Mouse (Mus musculus) heart, adult 2 months (tissue): ENCODE measurements around the gene Sh3bp1. TPM values are rescaled to one million over a fixed set of nuclear protein-coding genes. Genes with fewer than 3 reads are reported as not detected.

Experiments
- DNase-seq, 2 experiments: peaks; one replicate each; pipeline ENCODE4 v3.0.0; 2021
- H3K27ac ChIP-seq: fragments of 200-600 bp; 2 replicates; pipeline ENCODE4 v1.8.1; 2022
- H3K27me3 ChIP-seq: fragments of 200-500 bp; 2 replicates; pipeline ENCODE4 v1.6.1; 2012; ENCODE audit warnings: mild to moderate bottlenecking, low read length, inconsistent platforms, mixed read lengths; ENCODE audit not compliant: control insufficient read depth, insufficient read depth
- H3K36me3 ChIP-seq: fragments of 200-500 bp; 2 replicates; pipeline ENCODE4 v1.6.1; 2012; ENCODE audit warnings: low read length, inconsistent platforms; ENCODE audit not compliant: control insufficient read depth, insufficient read depth
- H3K4me1 ChIP-seq: fragments of 200-500 bp; 2 replicates; pipeline ENCODE4 v1.6.1; 2011; ENCODE audit warnings: low read length; ENCODE audit not compliant: control insufficient read depth, insufficient read depth
- H3K4me3 ChIP-seq: fragments of 200-600 bp; 2 replicates; pipeline ENCODE4 v1.8.1; 2022
- H3K79me2 ChIP-seq: fragments of 200-500 bp; replicated peaks from 2 replicates; pipeline ENCODE4 v1.6.1; 2012; ENCODE audit warnings: mild to moderate bottlenecking, inconsistent platforms, low read length, moderate library complexity, mixed read lengths; ENCODE audit not compliant: control insufficient read depth, insufficient read depth
- H3K9ac ChIP-seq: fragments of 200-500 bp; 2 replicates; pipeline ENCODE4 v1.6.1; 2012; ENCODE audit warnings: low read depth, mild to moderate bottlenecking, control low read depth, inconsistent platforms, low read length, mixed read lengths
- CTCF ChIP-seq: fragments of 200-600 bp; IDR thresholded peaks from 2 replicates; pipeline ENCODE4 v1.8.1; 2022; ENCODE audit warnings: antibody characterized with exemption, mild to moderate bottlenecking, moderate library complexity
- EP300 ChIP-seq: fragments of 200-500 bp; IDR thresholded peaks from 2 replicates; pipeline ENCODE4 v1.6.1; 2011; ENCODE audit warnings: low read depth, low read length, control low read depth; ENCODE audit not compliant: insufficient read depth
- POLR2A ChIP-seq: fragments of 200-500 bp; IDR thresholded peaks from 2 replicates; pipeline ENCODE4 v1.6.1; 2011; ENCODE audit warnings: mild to moderate bottlenecking, low read depth, low read length, control low read depth; ENCODE audit not compliant: insufficient read depth
- WGBS: fragments of 180-500 bp; shearing (Covaris S2); methylation state at CpG from one replicate; pipeline ENCODE4 v1.1.7; 2018; 5-methylcytosine and 5-hydroxymethylcytosine counted together
- intact Hi-C: fragments of 180-260 bp; cut with DNase I; formaldehyde crosslinking; loops from one replicate; pipeline ENCODE4 v1.15.1; 2025
- polyA plus RNA-seq: library from polyadenylated mRNA; depleted of rRNA; stranded (reverse); fragments of >200 nt; gene quantifications from 2 replicates; pipeline ENCODE4 v1.2.3, GENCODE M21; 2012
- total RNA-seq, 2 experiments: library from RNA; stranded (reverse); gene quantifications; 2 replicates each; pipeline ENCODE4 v1.2.3; 2021

Sh3bp1 gene
- total and polyA plus RNA-seq, 3 experiments, result 2.6 to 19.2 (median 3.3) TPM

- H3K27ac ChIP-seq, result no peak overlapping the region
- H3K9ac ChIP-seq, result no peak overlapping the region
- H3K36me3 ChIP-seq, result no peaks in the 10 kb centered on the region
- no peak for DNase-seq
- H3K4me1 ChIP-seq, result peaks cover 2% of the 10 kb centered on the region
- H3K79me2 ChIP-seq, result no peaks in the 10 kb centered on the region
- intact Hi-C loops, result no loop called here
- H3K4me3 ChIP-seq, result no peak overlapping the region
- WGBS, result 88% methylated on average over 7 of the region's 7 CpGs
- TF ChIP-seq POLR2A (no peak), CTCF (no peak), EP300 (no peak)
- no peaks in the 10 kb centered on the region for H3K27me3 ChIP-seq
These were observed 8.8 kb downstream of the Sh3bp1 start for GRCm38 (mm10) chr15:78908399-78908798.

GRCm38 (mm10) chr15:78908982-78909381 is 9.4 kb downstream of the Sh3bp1 start:
- WGBS, result 57% methylated on average over 8 of the region's 8 CpGs

GRCm38 (mm10) chr15:78912040-78912439 is 12.5 kb downstream of the Sh3bp1 start:
- intact Hi-C loops, result loop anchor here (5.0 kb wide), 1 partner anchor 115 kb away; the partner anchor contains the start of gene H1f0
- Histone ChIP-seq H3K9ac (no peak overlapping the region), H3K27me3 (peaks cover 2% of the 10 kb centered on the region; the same call in 1 of the 2 replicates), H3K27ac (no peak overlapping the region), H3K4me1 (peaks cover 2% of the 10 kb centered on the region), H3K79me2 (no peaks in the 10 kb centered on the region), H3K4me3 (no peak overlapping the region), H3K36me3 (no peaks in the 10 kb centered on the region)
- 57% methylated on average over 9 of the region's 9 CpGs for WGBS
- no peak for TF ChIP-seq EP300
- no peak for TF ChIP-seq POLR2A
- peak; percentile 38 for TF ChIP-seq CTCF
- DNase-seq, result no peak

More at GRCm38 (mm10) chr15:78908982-78909381, 9.4 kb downstream of the Sh3bp1 start:
- no peak for TF ChIP-seq CTCF
- TF ChIP-seq EP300, result no peak
- TF ChIP-seq POLR2A, result no peak
- intact Hi-C loops, result no loop called here
- no peak overlapping the region for H3K9ac ChIP-seq
- no peaks in the 10 kb centered on the region for H3K36me3 ChIP-seq
- H3K27ac ChIP-seq, result no peak overlapping the region
- no peaks in the 10 kb centered on the region for H3K79me2 ChIP-seq
- no peak for DNase-seq
- H3K27me3 ChIP-seq, result no peaks in the 10 kb centered on the region
- H3K4me1 ChIP-seq, result peaks cover 2% of the 10 kb centered on the region; the same call in 1 of the 2 replicates
- no peak overlapping the region for H3K4me3 ChIP-seq

- H3K4me3 ChIP-seq, result peak within 1 kb of the TSS; percentile 55
- intact Hi-C loops, result loop anchor here (2.0 to 5.0 kb wide), 2 partner anchors 49 to 114 kb away; partner anchors contain the start of gene H1f0
- peak within 1 kb of the TSS; percentile 65 for H3K9ac ChIP-seq
- H3K4me1 ChIP-seq, result peaks cover 2% of the 10 kb centered on the region
- DNase-seq, result peak; percentile 89 to 94
- H3K27ac ChIP-seq, result no peak within 1 kb of the TSS
- H3K27me3 ChIP-seq, result peaks cover 2% of the 10 kb centered on the region; the same call in 1 of the 2 replicates
- WGBS, result under 1% methylated on average over 50 of the region's 51 CpGs
- no peaks in the 10 kb centered on the region for H3K36me3 ChIP-seq
- no peak for TF ChIP-seq CTCF
- no peak for TF ChIP-seq EP300
- TF ChIP-seq POLR2A, result no peak
- H3K79me2 ChIP-seq, result no peaks in the 10 kb centered on the region
These were observed 14.1 kb downstream of the Sh3bp1 start, which contains the start of gene Pdxp for GRCm38 (mm10) chr15:78913632-78914090. TSS of gene Pdxp (plus strand) at chr15:78913919.

- no peaks in the 10 kb centered on the region for H3K79me2 ChIP-seq
- peak overlapping the region; percentile 65 for H3K9ac ChIP-seq
- H3K27ac ChIP-seq, result no peak overlapping the region
- 1% methylated on average over 83 of the region's 87 CpGs for WGBS
- H3K4me3 ChIP-seq, result peak overlapping the region; percentile 55
- H3K4me1 ChIP-seq, result peaks cover 2% of the 10 kb centered on the region
- H3K36me3 ChIP-seq, result no peaks in the 10 kb centered on the region
- TF ChIP-seq CTCF, result no peak
- no peak for DNase-seq
- intact Hi-C loops, result loop anchor here (2.0 to 5.0 kb wide), 2 partner anchors 49 to 113 kb away; partner anchors contain the start of gene H1f0
- peaks cover 2% of the 10 kb centered on the region; the same call in 1 of the 2 replicates for H3K27me3 ChIP-seq
These were observed 14.7 kb downstream of the Sh3bp1 start for GRCm38 (mm10) chr15:78914091-78914822.
